Mouse (Mus musculus) stomach, adult 2 months (tissue): ENCODE data around the gene Fam155a. TPM values are rescaled to one million over a fixed set of nuclear protein-coding genes. Genes with fewer than 3 reads are reported as not detected.

ENCODE experiments used
- polyA plus RNA-seq: library from polyadenylated mRNA; depleted of rRNA; stranded (reverse); fragments of >200 nt; gene quantifications from 2 replicates; pipeline ENCODE4 v1.2.3, GENCODE M21; 2012; rRNA removed

Gene Fam155a
- polyA plus RNA-seq = 0.25 and 0.42 TPM in 2 replicates

DNA sequence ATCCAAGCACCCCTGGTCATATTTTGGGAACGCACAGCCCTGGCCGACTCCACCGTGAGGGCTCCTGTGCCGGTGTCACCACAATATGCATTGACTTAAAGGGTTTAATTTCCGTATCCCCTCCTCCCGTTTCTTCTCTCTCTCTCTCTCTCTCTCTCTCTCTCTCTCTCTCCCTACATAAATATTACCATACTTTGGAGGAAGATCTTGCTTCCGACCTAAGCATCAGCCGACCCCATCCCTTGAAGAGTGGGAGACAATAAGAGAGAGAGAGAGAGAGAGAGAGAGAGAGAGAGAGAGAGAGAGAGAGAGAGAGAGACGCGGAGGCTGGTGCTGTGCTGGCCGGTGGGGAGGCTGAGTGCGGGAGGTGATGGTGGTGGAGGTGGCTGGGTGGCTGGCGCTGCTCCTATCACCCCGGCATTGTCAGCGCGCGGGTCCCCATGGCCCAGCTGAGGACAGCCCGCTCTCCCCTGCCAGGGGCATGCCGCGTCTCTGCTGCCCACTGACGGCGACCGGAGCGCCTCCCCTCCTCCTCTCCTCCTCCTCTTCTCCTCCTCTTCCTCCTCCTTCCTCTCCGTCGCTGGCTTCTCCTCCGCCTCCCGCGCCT lies at the start of gene Fam155a:
TSS of gene Fam155a (minus strand) at position 163 of the 607 bp plus-strand sequence.

Other genes with a start within 250 kb of the Fam155a start
- gene Gm10217, start 93.1 kb upstream of the Fam155a start, polyA plus RNA-seq = not detected in 2 replicates
- 0.34 and 0.55 TPM in 2 replicates for gene Lig4, start 206.5 kb upstream of the Fam155a start, polyA plus RNA-seq
- 1.2 and 1.6 TPM in 2 replicates for gene Abhd13, start 206.5 kb upstream of the Fam155a start, polyA plus RNA-seq
- 0.90 and 1.7 TPM in 2 replicates for gene Tnfsf13b, start 235.3 kb upstream of the Fam155a start, polyA plus RNA-seq